Mouse (Mus musculus) cortical plate, adult 2 months (tissue): ENCODE data around the gene Glis2.

ENCODE experiments used
- CTCF ChIP-seq: fragments of 200-500 bp; IDR thresholded peaks from 2 replicates; pipeline ENCODE4 v1.5.1; 2011; ENCODE audit warnings: mild to moderate bottlenecking, control low read depth, low read length; ENCODE audit not compliant: insufficient read depth; ENCODE audit errors: extremely low read depth
- POLR2A ChIP-seq: fragments of 200-500 bp; IDR thresholded peaks from 2 replicates; pipeline ENCODE4 v1.6.1; 2011; ENCODE audit warnings: mild to moderate bottlenecking, low read length, control low read depth; ENCODE audit not compliant: insufficient read depth; ENCODE audit errors: extremely low read depth

GRCm38 (mm10) chr16:4599616-4600015, 5.1 kb downstream of the Glis2 start:
- no peak for TF ChIP-seq POLR2A
- TF ChIP-seq CTCF, result no peak
